Mouse (Mus musculus) testis, adult 2 months (tissue): ENCODE results near the gene Rpl38. TPM values are rescaled to one million over a fixed set of nuclear protein-coding genes. Genes with fewer than 3 reads are reported as not detected.

Experiments used
- H3K27ac ChIP-seq: fragments of 200-500 bp; 2 replicates; pipeline ENCODE4 v1.5.1; 2012; ENCODE audit warnings: low read depth, low read length; ENCODE audit not compliant: control insufficient read depth, insufficient read depth
- H3K27me3 ChIP-seq: fragments of 200-500 bp; 2 replicates; pipeline ENCODE4 v1.6.1; 2012; ENCODE audit warnings: mild to moderate bottlenecking, low read length, moderate library complexity; ENCODE audit not compliant: control insufficient read depth, insufficient read depth
- H3K36me3 ChIP-seq: fragments of 200-500 bp; 2 replicates; pipeline ENCODE4 v1.6.1; 2012; ENCODE audit warnings: mild to moderate bottlenecking, low read length; ENCODE audit not compliant: control insufficient read depth, insufficient read depth
- H3K4me1 ChIP-seq: fragments of 200-500 bp; 2 replicates; pipeline ENCODE4 v1.6.1; 2012; ENCODE audit warnings: low read length; ENCODE audit not compliant: control insufficient read depth, insufficient read depth
- H3K4me3 ChIP-seq: fragments of 200-500 bp; 2 replicates; pipeline ENCODE4 v1.5.1; 2012; ENCODE audit warnings: low read depth, mild to moderate bottlenecking, low read length, moderate library complexity, mixed read lengths; ENCODE audit not compliant: control insufficient read depth
- CTCF ChIP-seq: fragments of 200-500 bp; IDR thresholded peaks from 2 replicates; pipeline ENCODE4 v1.5.1; 2012; ENCODE audit warnings: low read depth, mild to moderate bottlenecking, inconsistent platforms, low read length, moderate library complexity; ENCODE audit not compliant: control insufficient read depth, insufficient read depth, insufficient replicate concordance
- POLR2A ChIP-seq: fragments of 200-500 bp; IDR thresholded peaks from 2 replicates; pipeline ENCODE4 v1.6.1; 2012; ENCODE audit warnings: low read depth, mild to moderate bottlenecking, inconsistent platforms, low read length, moderate library complexity; ENCODE audit not compliant: control insufficient read depth
- polyA plus RNA-seq: library from polyadenylated mRNA; depleted of rRNA; stranded (reverse); fragments of >200 nt; gene quantifications from 2 replicates; pipeline ENCODE4 v1.2.3, GENCODE M21; 2012

Gene Rpl38
- polyA plus RNA-seq, 1 experiment = 600 TPM

DNA sequence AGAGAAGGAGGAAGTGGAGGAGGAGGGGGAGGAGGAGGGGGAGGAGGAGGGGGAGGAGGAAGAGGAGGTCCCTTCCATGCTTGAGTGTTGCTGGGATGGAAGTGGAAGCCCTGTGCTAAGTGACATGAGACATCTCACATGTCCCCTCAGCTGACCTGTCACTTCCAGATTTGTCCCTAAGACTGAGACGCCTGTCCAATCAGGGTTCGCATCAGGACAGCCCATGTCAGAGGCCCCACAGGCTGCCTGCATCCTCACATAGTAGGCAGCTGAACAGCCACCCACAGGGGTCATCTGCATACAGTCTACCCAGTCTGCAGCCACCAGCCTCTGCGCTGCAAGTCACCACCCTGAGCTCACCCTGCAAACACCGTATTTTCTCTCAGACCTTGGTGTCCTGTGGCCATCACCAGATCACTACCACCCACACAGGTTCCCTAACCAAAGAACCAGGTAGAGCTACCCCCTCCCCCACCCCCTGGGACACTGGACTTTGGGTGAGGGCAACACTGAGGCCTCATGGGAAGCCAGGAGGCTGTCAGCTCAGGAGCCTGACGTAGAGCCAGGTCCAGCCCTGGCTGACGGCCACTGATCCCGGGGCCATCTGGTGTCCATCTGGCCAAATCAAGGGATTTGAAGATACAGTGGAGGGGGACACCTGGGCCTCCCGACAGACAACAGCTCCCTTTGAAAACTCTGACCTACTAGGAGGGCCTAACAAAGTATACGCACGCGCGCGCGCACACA is 16.5 kb downstream of the Rpl38 start:
- Histone ChIP-seq H3K36me3 (no peaks in the 10 kb centered on the region), H3K4me1 (peaks cover 7% of the 10 kb centered on the region), H3K27ac (no peak overlapping the region), H3K4me3 (no peak overlapping the region), H3K27me3 (no peaks in the 10 kb centered on the region)
- no peak for TF ChIP-seq POLR2A
- no peak for TF ChIP-seq CTCF

DNA sequence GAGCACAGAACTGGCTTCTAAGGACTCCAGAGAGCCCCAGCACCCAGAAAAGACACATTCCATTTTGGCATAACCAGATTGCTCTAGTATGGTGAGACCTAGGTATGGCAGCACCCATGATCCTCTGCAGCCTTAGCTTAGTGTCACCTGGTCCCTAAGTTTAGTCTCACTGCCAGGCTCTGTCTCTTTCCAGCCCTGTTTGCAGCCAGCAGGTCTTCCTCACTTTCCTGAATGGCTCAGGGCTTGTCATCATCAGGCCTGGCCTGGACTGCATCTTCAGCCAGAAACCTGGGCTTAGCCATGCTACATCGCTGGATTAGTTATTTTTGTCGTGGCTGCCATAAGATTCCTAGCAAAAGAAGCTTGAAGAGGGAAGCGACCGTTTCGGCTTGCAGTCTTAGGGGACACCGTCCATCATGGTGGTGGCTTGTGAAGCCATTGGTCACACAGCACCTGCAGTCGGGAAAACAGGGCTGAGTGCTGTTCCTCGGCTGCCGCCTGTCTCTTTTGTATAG is 17.3 kb downstream of the Rpl38 start:
- Histone ChIP-seq H3K4me1 (peaks cover 2% of the 10 kb centered on the region), H3K27ac (no peak overlapping the region), H3K36me3 (no peaks in the 10 kb centered on the region), H3K27me3 (no peaks in the 10 kb centered on the region), H3K4me3 (no peak overlapping the region)
- TF ChIP-seq CTCF (no peak), POLR2A (no peak)

DNA sequence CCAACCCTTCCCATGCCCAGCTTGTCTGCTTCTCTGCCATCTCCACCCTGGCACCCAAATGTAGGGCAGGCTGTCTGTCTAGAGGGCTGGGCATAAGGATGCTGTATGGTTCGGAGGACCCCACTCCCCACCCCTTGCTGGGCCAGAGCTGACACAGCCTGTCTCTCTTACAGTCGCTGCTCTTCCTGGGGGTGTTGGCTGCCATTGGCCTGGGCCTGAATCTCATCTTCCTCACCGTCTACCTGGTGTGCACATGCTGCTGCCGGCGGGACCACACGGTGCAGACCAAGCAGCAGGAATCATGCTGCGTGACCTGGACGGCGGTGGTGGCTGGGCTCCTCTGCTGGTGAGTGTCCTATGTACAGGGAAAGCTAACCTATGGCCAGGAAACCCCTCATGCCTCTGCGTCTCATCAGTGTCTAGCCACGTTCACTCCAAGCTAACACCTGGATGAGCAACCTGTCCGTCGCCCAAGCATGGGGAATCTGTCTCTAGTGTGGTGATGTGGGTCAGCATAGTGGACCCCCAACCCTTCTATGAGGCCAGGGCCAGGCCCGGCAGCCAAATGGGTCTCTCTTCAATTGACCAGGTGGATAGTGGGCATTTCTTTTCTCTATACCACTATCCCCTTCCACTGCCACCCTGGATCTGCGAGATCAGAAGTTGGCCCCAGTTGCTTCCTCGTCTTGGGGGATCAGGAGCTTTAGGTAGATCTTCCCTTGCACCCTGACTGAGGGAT is 18.1 kb downstream of the Rpl38 start:
- Histone ChIP-seq H3K27ac (no peak overlapping the region), H3K27me3 (no peaks in the 10 kb centered on the region), H3K4me3 (no peak overlapping the region), H3K36me3 (no peaks in the 10 kb centered on the region), H3K4me1 (peaks cover 2% of the 10 kb centered on the region)
- no peak for TF ChIP-seq POLR2A
- no peak for TF ChIP-seq CTCF

DNA sequence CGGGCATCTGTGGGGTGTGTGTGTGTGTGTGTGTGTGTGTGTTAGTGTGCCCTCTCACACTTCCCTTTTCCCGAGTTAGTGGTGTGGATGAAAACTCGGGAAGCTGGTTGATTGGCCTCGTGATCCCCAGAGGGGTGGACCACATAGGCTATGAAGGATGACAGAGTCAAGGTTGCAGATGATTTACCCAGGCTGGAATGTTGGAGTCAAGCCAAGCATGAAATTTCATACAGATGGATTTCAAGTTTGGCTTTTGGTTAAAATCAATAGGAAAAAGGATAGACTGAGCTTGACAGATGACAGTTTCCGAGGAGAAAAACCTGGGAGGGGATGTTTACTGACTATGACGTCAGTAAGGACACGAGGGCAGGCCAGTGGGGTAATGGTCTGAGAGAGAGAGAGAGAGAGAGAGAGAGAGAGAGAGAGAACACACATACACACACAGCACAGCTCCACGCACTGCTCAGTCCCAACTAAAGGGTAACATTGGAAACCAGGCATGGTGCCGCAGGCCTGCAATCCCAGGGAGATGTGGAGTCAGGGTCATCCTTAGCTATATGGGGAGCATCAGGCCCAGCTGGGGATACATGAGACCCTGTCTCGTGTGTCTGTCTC is 19.4 kb downstream of the Rpl38 start:
- Histone ChIP-seq H3K27me3 (no peaks in the 10 kb centered on the region), H3K27ac (no peak overlapping the region), H3K36me3 (no peaks in the 10 kb centered on the region), H3K4me1 (peaks cover 2% of the 10 kb centered on the region), H3K4me3 (no peak overlapping the region)
- no peak for TF ChIP-seq CTCF

DNA sequence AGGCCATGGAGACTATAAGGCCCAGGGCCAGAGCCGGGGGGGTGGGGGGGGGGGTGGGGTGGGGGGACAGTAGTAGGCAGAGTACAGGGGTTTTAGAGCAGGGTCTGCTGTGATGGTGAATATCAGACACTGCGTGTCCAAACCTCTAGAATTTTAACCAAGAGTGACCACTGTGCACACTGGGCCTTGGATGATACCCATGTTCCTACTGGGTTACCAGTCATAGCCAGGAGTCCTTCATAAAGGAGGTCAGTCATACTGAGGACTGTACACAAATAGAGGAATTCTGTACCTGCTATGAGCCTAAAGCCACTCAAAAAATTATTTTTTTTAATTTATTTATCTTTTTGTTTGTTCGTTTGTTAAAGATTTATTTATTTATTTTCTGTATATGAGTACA is 20.4 kb downstream of the Rpl38 start:
- H3K4me1 ChIP-seq = peaks cover 2% of the 10 kb centered on the region
- no peak overlapping the region for H3K27ac ChIP-seq
- H3K36me3 ChIP-seq = no peaks in the 10 kb centered on the region
- no peak overlapping the region for H3K4me3 ChIP-seq
- TF ChIP-seq POLR2A (no peak), CTCF (no peak)
- no peaks in the 10 kb centered on the region for H3K27me3 ChIP-seq

DNA sequence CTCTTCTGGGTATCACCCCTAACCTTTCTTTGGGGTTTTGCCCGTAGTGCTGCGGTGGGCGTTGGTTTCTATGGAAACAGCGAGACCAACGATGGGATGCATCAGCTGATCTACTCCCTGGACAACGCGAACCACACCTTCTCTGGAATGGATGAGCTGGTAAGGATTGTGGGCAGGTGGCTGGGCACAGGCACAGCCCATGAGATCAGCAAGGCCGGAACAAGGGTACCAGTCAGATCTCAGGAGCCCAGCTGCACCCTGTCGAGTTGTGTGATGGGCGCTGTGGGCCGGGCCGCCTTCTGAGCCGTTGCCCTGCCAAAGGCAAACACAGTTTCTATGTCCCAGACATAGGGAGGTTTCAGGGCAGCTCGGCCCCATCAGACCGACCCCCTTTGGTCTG is 21.9 kb downstream of the Rpl38 start:
- Histone ChIP-seq H3K27ac (no peak overlapping the region), H3K36me3 (no peaks in the 10 kb centered on the region), H3K4me1 (no peaks in the 10 kb centered on the region; the same call in 1 of the 2 replicates), H3K27me3 (no peaks in the 10 kb centered on the region), H3K4me3 (no peak overlapping the region)
- TF ChIP-seq CTCF = no peak
- TF ChIP-seq POLR2A = no peak

DNA sequence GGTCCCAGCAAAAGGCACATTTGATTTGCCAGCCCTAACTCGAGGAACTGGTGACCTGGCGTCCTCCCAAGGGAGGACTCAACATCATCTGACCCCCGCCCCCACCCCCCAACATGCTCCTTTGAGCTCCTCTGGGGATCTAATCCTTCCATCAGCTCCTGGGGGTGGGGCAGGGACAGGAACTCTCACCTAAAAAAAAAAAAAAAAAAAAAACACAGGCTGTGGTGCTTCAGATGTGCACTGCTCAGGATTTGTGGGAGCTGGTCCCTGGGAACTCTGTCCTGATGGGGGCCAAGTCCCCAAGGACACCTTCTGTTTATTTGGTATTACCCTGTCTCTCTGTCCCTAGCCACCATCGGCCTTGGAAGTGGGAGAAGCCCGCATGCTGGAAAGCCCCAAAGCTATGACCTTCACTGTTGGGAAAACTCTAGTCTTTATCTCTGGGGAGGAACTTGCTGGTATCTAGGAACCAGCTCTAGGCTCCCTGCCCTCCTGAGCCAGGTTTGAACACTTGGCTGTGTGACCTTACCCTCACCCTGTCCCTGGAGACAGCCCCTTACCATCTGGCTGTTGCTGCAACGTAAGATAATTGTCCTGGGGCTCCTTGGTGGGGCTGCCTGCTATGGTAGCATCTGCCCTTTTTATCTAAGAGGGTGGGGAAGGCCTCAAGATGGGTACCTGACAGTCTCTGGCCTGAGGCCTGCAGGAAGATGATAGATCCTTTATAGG is 23.3 kb downstream of the Rpl38 start:
- Histone ChIP-seq H3K36me3 (no peaks in the 10 kb centered on the region), H3K27me3 (no peaks in the 10 kb centered on the region), H3K27ac (no peak overlapping the region), H3K4me3 (no peak overlapping the region), H3K4me1 (no peaks in the 10 kb centered on the region; the same call in 1 of the 2 replicates)
- TF ChIP-seq POLR2A (no peak), CTCF (no peak)
